Mouse (Mus musculus): ENCODE results near the gene Retnla.
A peak's percentile ranks its signal among the peaks of the same experiment; 100 is the strongest.
"Not testable (repeated sequence)": the region's sequence is repeated elsewhere in the genome, so short reads cannot be mapped to it uniquely, and the experiment has no call there.

The Retnla gene

DNA sequence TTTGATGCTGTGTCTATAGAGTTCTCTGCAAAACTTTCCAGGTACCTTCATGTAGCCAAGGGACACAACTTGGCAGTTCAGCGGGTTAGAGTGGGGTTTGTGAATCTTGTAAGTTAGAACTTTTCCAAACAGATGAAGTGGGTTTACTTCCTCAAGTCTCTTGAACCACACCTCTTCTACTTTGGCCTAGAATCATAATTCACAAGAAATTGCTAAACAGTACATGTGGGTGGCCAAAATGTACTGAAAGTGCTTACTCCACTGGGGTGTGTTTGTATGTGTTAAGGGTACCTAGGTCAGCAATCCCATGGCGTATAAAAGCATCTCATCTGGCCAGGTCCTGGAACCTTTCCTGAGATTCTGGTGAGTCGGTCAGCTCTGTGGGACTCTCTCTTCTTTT lies at the start of gene Retnla:
Gene Retnla, plus strand, starts transcription at position 286 of the 400 bp plus-strand sequence.
- DNase-seq (ENCODE audit: low read depth, low spot score), result no peak

DNA sequence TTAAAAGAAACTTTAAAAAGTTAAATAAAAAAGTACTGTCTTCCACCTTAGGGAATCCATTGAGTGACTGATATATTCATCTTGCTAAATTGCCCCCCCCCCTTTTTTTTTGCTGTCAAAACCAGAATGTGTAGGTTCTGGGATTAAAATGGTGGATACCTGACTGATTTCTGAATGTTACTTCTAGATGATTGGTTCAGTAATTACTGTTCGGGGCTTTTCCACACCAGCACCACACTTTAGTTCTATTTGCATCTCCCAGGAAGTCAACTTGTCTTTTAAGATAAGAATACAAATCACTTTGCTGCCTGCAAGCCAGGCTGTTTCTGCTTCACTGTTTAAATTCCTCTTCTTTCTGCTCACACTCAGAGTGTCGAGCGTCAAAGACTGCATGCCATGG lies 44.1 kb upstream of the Retnla start:
- no peak for DNase-seq (ENCODE audit: low read depth, low spot score)

DNA sequence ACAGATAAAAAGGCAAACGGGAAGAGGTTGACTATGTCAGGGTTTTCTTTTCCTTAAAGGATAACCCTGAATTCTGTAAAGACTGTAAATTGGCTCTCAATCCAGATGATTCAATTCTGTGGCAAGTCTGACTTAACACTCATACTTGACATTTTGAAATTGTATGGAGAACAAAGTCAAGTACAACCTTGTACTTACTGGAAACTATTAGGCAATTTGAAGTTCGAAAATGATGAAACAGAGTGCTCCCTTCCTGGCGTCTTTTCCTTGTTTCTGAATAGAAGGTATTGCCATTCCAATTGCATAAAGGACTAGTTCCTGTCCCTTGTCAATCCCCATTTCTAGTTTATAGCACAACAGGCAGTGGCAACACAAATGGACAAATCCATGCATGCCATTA lies 42.9 kb upstream of the Retnla start:
- DNase-seq (ENCODE audit: low read depth, low spot score), result no peak

DNA sequence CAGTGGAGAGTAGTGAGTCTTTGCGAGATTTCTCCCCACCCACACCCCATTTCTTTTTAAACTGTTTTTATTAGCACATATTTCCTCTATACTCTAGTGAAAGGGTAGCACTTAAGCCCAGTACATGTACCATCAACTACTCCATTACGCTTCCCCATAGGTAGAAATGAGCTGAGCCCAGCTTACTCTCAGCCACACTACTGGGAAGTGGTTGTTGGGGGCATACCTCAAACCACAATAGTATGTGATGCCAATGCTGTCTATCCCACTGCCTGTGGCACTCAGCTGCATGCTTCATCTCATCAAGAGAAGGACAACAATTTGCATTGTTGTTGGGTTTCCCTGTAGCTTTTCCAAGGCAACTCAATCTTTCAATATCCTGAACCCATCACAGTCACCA lies 41.4 kb upstream of the Retnla start:
- DNase-seq (ENCODE audit: low read depth, low spot score), result no peak

DNA sequence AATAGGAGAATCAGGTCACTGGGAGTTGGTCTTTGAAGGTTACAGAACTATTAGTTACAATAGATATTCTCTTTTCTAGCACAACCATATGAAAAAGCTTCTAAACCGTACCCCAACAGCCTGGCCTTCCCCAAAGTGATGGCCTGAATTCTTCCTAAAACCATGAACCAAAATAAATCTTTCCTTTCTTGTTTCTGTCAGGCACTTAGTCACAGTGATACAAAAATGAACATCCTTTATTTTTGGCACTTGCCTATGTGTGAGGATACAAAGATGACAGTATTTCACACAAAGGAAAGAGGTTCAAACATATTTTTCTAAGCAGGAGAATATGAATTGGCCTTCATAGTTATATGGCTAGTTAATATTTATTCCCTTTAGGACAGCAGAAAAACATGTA lies 36.9 kb upstream of the Retnla start:
- DNase-seq (ENCODE audit: low read depth, low spot score), result peak; percentile 46

DNA sequence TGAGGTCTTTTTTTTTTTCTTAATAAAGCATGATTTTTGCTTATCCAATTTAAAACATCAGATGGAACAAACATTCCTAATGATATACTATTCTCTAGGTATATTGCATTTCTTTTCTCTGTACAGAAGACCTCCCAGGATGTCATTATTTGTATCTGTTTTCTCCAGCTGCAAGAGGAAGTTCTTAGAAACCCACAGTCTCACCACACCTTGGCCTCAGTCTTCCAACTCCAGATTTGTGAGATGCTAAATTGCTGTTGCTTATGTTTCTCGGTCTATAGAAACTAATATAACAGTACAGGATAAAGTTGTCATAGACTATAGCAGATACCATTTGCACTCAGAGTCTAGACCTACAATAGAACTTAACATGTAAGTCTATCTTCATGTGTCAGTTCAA lies 35.8 kb upstream of the Retnla start:
- DNase-seq (ENCODE audit: low read depth, low spot score), result no peak

DNA sequence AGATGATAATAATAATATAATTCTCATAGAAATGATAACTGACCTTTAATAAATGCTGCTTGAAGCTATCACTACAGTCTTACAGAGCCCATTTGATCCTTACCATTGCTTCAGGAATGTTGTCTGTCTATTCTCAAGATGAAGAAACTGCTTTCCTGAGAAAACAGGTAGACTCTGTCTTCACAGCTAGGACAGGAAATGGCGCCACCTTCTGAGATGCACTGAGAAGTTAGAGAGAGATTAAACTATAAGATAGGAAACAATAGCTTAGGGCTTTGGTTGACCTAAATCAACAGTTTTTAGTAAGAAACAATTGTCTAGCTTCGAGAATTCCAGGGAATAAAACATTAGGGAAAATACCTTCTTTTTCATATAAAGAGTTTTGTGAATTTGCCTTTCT lies 33.0 kb upstream of the Retnla start:
- DNase-seq (ENCODE audit: low read depth, low spot score), result no peak

DNA sequence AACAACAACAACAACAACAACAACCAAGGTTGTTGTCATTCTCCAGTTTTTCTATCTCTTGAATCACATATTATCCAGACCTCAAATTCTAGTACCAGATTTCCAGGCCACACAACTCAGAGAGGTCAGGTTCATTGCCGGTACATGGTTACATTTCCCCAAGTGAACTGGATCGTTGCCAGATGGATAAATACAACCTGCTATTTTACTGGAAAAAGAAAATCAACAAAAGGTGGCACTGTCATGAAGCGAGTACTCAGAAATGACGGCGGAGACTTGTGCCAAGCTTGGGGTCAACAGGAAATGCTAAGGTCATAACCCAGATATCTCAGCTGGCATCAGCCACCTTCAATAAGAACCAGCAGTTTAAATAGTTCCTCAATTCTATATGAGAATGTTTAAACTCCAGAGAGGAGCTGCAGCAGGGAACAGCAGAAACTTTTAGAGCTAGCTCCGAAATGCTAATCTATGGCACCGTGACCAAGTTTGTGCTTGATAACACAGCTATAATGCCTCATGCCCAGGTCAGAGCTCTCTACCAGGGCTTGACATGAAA lies 30.4 kb upstream of the Retnla start:
- no peak for DNase-seq (ENCODE audit: low read depth, low spot score)

DNA sequence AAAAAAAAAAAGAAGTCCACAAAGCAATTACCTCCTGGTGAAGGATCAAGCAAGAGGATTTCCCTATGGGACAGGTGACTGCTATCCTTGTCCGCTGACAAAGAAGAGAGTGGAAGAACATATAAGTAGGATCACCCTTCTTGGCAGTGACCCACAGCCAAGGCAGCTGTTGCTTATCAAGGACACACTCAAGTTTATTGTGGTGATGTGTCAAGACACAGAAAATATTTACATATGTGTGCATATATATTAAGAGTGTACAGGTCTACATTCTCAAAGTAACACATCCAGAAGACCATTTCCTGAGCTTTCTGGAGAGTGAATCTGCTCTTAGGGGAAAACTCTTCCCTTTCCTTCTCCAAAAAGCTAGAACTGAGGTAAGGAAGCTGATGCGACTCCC lies 25.7 kb upstream of the Retnla start, which contains the start of gene Retnlb:
Gene Retnlb, plus strand, starts transcription at position 162 of the 400 bp plus-strand sequence.
- no peak for DNase-seq (ENCODE audit: low read depth, low spot score)

DNA sequence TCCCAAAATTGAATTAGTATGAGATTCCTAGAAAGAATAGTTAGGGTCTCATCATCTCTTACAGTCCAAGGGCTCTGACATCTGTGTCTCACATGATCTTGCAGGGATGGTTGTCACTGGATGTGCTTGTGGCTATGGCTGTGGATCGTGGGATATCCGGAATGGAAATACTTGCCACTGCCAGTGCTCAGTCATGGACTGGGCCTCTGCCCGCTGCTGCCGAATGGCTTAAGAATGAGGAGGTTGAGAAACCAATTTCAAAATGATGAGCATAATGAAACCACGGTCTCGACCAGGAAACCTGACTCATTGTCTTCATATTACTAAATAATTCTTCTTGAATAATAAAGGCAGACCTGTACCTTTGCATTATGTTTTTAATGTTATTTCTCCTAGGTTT lies 23.8 kb upstream of the Retnla start:
- no peak for DNase-seq (ENCODE audit: low read depth, low spot score)

DNA sequence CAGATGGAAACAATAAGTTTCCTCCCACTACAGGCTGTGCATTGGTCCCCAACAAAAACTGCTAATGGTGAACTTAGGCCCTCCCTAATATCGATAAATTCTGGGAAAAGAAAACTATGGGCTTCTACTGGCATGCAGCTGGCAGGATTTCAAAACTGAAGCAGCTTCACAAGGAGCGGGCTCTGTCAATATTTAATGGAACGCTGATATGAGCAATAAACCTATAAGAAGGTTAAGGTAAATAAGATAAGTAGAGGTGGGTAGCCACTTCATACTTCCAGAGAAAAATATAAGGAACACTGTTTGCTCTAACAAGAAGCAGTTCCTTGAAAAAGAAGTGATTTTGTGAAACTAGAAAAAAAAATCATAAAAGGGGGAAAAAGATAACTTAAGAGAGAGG lies 15.9 kb upstream of the Retnla start:
- no peak for DNase-seq (ENCODE audit: low read depth, low spot score)

DNA sequence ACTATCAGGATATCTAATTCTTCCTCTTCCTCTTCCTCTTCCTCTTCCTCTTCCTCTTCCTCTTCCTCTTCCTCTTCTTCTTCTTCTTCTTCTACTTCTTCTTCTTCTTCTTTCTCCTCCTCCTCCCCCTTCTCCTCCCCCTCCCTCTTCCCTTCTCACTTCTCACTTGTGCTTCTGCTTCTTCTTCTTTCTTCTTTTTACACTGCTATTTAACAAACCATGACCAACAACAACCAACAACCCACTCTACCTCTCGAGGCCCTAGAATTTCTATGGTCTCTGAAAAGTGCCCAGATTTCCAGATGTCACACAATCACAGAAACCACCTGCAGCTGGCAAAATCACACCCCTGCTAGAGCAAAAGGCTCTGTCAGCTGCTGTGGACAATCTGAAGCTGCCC lies 14.7 kb upstream of the Retnla start:
- no peak for DNase-seq (ENCODE audit: low read depth, low spot score)

DNA sequence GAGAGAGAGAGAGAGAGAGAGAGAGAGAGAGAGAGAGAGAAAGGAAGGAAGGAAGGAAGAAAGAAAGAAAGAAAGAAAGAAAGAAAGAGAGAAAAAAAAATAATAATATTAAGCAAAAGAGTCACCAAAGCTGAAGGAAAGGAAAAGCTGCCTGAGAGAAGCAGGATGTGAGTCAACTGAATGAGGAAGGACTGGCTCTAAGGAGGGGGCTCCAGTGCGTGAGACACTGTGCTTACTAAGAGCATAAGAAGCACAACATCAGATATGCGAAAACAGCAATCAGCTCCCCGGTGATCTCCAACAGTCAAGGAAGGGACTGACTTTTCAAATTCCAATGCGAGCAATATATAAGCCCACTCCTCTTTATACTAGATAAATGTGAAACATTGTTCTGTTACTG lies 13.3 kb upstream of the Retnla start:
- DNase-seq (ENCODE audit: low read depth, low spot score), result no peak

DNA sequence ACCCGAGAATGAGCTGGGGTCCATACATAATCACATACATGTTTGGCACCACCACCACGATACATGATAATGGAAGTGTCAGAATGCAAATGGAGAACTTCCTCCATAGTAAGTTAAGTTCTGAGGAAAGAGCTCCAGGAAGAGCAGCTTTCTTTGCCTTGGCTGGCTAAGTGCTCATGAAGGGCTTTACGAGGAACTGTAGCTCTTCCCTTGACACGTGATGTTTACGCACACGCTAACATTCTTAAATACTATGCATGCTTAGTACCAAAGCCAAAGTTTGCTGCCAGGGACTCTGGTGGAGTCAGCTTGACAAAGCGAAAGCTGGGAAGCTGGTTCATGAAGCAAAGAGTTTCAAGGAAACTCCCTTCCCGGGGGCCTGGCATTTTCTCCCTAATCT lies 10.3 kb upstream of the Retnla start:
- no peak for DNase-seq (ENCODE audit: low read depth, low spot score)

DNA sequence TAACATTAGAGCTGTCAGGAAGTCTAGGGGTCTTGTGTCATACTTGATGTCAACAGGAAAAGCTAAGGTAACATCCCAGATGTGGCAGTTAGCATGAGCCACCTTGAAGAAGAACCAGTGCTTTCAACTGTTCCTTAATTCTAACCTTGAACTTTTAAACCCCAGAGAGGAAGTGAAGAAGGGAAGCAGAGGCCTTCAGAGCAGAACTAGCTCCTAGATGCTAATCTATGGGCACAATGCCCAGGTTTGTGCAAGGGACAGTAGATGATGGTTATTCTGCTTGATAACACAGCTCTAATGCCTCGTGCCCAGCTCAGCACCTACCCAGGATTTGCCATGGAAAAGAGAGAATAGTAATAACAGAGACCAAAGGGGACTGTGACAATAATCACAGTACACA lies 8.7 kb upstream of the Retnla start:
- not testable (repeated sequence) for DNase-seq (ENCODE audit: low read depth, low spot score)

DNA sequence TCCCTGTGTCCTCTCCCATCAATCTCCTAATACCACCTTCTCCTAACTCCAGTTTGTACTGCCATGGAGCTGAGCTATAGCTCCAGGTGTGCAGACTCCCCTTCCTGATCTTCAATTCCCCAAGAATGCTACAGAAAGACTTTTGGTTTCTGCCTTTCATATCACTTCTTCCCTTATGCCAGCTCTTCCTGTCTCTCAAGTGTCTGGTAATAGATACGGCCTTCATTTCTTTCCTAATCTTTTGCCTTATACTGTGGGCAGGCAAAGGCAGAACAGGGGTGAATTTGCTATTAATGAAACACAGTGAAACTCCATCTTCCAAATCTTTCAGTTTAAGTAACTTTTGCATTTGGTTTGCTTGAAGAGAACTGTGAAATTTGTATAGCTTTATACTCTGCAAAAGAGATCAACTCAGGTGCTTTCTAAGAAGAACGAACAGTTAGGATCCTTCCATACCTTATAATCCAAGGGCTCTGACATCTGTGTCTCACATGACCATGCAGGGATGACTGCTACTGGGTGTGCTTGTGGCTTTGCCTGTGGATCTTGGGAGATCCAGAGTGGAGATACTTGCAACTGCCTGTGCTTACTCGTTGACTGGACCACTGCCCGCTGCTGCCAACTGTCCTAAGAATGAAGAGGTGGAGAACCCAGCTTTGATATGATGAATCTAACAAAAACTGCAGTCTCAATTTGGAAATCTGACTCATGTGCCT lies 1.5 kb downstream of the Retnla start:
- DNase-seq (ENCODE audit: low read depth, low spot score), result no peak

DNA sequence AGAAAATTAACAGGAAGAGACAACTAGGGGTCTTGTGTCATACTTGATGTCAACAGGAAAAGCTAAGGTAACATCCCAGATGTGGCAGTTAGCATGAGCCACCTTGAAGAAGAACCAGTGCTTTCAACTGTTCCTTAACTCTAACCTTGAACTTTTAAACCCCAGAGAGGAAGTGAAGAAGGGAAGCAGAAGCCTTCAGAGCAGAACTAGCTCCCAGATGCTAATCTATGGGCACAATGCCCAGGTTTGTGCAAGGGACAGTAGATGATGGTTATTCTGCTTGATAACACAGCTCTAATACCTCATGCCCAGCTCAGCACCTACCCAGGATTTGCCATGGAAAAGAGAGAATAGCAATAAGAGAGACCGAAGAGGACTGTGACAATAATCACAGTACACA lies 22.7 kb downstream of the Retnla start:
- DNase-seq (ENCODE audit: low read depth, low spot score), result not testable (repeated sequence)

DNA sequence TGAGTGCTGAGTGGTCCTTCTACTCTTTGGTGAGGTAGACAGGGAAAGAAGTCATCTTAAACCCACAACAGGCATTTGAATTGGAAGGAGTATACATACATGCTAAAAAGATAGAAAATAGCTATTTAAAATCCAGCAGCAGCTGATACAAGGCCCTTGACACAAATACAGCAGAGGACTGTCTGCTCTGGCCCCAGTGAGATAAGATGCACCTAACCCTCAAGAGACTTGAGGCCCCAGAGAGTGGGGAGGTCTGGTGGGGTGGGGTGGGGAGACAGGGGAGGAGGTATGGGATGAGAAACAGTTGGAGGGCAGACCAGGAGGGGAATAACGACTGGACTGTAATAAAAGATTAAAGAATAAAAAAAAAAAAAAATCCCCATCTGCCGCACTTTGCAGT lies 25.3 kb downstream of the Retnla start:
- DNase-seq (ENCODE audit: low read depth, low spot score), result no peak

DNA sequence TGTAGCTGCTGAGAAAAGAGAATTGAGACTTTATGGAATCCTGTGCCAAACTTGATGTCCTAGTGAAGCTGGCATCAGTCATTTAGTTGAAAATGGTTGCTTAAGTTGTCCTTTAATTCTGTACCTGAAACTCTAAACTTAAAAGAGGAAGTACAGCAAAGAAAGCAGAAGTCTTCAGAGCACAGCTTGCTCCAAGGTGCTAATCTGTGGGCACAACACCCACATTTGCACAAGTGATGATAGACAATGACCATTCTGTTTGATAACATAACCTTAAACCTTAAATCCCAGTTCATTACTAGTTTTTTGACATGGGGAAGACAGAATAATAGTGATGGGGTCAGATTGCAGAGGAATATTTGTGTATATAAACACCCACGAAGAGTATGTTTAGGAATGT lies 26.3 kb downstream of the Retnla start:
- DNase-seq (ENCODE audit: low read depth, low spot score), result no peak

DNA sequence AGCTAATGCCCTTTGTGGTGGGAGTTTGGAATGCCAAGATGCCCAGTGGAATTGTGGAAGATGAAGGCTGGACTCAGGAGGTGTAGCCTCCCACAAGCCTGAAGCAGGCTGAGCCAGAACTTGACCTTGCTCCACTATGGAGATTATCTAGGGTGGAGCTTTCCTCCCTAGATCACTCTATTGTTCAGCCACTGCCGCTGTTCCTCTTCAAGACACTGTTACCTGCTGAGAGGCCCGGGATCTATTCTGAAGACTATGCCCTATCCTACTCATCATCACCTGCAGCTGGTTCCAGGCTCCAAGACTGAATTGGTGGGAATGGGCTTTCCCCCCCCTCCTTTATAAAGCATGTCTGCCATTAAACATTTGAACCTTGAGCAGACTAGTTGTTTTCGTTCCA lies 27.3 kb downstream of the Retnla start:
- DNase-seq (ENCODE audit: low read depth, low spot score), result no peak

DNA sequence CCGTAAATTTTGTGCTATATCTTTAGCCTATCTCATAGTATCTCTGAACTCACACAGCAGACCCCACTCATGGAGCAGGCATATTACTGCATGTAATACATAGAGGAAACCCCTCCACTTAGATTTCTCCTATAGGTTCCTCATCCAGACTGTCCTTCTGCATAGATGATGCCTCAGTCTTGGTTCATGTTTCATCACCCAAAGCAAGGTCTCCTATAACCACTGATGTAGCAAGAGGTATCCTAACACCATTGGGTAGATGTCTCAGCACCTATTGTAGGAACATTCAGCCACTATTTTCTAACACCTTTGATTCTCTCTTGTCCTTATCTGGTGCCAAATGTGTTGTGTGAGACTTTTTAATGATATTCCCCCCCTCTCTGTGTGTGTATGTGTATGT lies 29.4 kb downstream of the Retnla start:
- DNase-seq (ENCODE audit: low read depth, low spot score), result no peak

DNA sequence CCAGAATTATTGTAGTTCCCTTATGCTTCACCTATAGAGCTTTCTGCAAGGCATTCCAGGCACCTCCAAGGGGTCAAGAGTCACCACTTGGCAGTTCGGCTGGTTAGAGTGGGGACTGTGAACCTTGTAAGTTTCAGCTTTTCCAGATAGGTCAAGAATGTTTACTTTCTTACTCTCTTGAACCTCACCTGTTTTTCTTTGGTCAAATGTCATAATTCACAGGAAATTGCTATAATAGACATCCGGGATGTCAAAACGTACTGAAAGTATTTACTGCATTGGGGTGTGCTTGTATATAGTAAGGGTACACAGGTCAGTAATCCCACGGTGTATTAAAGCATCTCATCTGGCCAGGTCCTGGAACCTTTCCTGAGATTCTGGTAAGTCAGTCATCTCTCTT lies 30.0 kb downstream of the Retnla start, which contains the start of gene Retnlg:
Gene Retnlg, plus strand, starts transcription at position 301 of the 400 bp plus-strand sequence.
- no peak for DNase-seq (ENCODE audit: low read depth, low spot score)

DNA sequence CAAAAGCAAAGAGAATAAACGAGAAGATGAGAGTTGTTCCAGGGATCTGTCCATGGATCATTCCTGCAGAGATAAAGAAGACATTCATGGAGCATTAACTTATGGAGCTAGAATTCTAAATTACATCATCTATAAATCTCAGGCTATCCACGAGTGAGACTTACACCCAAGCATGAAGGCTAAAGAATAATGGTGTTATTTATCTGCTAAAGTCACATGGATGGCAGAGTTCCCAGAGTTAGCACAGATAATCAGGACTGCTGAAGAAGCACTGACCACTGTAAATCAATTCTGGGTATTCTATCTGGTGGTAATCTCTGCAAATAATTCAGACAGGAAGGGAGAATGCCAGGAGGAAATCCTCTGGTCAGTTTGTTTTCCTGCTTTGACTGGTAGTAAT lies 48.4 kb downstream of the Retnla start:
- no peak for DNase-seq (ENCODE audit: low read depth, low spot score)
